Comparison of ENCODE assay signal across 7 mouse cellular contexts in genomic region chr11:50211322-50212059, GRCm38 (mm10). TPM values are rescaled to one million over a fixed set of nuclear protein-coding genes. Genes with fewer than 3 reads are reported as not detected.
DNase-seq lines count a peak whose midpoint lies in the region; ATAC-seq and TF ChIP-seq lines count a peak whose summit lies in the region.

No protein-coding gene starts in this region.

- 97% methylated on average over 3 of the region's 3 CpGs for WGBS in lung, postnatal 0 days
- WGBS in forebrain, embryonic 12.5 days = 90% methylated on average over 3 of the region's 3 CpGs
- 90% methylated on average over 3 of the region's 3 CpGs for WGBS in limb, embryonic 15.5 days
- 96% methylated on average over 3 of the region's 3 CpGs for WGBS in stomach, postnatal 0 days

- TF ChIP-seq CTCF in lung, postnatal 0 days (IDR thresholded peaks at IDR 0.05) = no peak
- TF ChIP-seq CTCF in stomach, postnatal 0 days (IDR thresholded peaks at IDR 0.05; ENCODE audit: low read depth) = no peak

- peaks cover 17% of the 10 kb centered on the region for H3K36me3 ChIP-seq in lung, postnatal 0 days (ENCODE audit: insufficient read depth, low read length)
- peaks cover 15% of the 10 kb centered on the region for H3K36me3 ChIP-seq in forebrain, embryonic 12.5 days (replicated peaks)
- H3K36me3 ChIP-seq in limb, embryonic 15.5 days = peaks cover 17% of the 10 kb centered on the region
- peaks cover 9% of the 10 kb centered on the region for H3K36me3 ChIP-seq in stomach, postnatal 0 days (ENCODE audit: control insufficient read depth, insufficient read depth, low read length)

- peak overlapping the region; percentile 99; the same call in 1 of the 2 replicates for H3K4me3 ChIP-seq in lung, postnatal 0 days (ENCODE audit: low read depth, low read length)
- peak overlapping the region; percentile 68 for H3K4me3 ChIP-seq in forebrain, embryonic 12.5 days (replicated peaks)
- H3K4me3 ChIP-seq in limb, embryonic 15.5 days = peak overlapping the region; percentile 94
- peak overlapping the region; percentile 100 for H3K4me3 ChIP-seq in stomach, postnatal 0 days (ENCODE audit: low read depth, low read length)

- H3K27ac ChIP-seq in lung, postnatal 0 days (ENCODE audit: low read length) = peak overlapping the region; percentile 100; the same call in 1 of the 2 replicates
- H3K27ac ChIP-seq in forebrain, embryonic 12.5 days = peak overlapping the region; percentile 93; the same call in 1 of the 2 replicates
- no peak overlapping the region for H3K27ac ChIP-seq in limb, embryonic 15.5 days
- H3K27ac ChIP-seq in stomach, postnatal 0 days (replicated peaks) = peak overlapping the region; percentile 100

- no peaks in the 10 kb centered on the region for H3K9me3 ChIP-seq in lung, postnatal 0 days (ENCODE audit: low read length)
- no peaks in the 10 kb centered on the region for H3K9me3 ChIP-seq in forebrain, embryonic 12.5 days
- H3K9me3 ChIP-seq in limb, embryonic 15.5 days = no peaks in the 10 kb centered on the region
- no peaks in the 10 kb centered on the region for H3K9me3 ChIP-seq in stomach, postnatal 0 days (ENCODE audit: control insufficient read depth, low read length)

- H3K4me2 ChIP-seq in lung, postnatal 0 days (replicated peaks; ENCODE audit: low read depth, low read length) = peak overlapping the region; percentile 62
- peak overlapping the region; percentile 61 for H3K4me2 ChIP-seq in forebrain, embryonic 12.5 days
- peak overlapping the region; percentile 60 for H3K4me2 ChIP-seq in limb, embryonic 15.5 days
- peak overlapping the region; percentile 69 for H3K4me2 ChIP-seq in stomach, postnatal 0 days (replicated peaks; ENCODE audit: low read depth)

- no peaks in the 10 kb centered on the region for H3K27me3 ChIP-seq in lung, postnatal 0 days (replicated peaks; ENCODE audit: insufficient read depth, low read length)
- no peaks in the 10 kb centered on the region for H3K27me3 ChIP-seq in forebrain, embryonic 12.5 days
- H3K27me3 ChIP-seq in limb, embryonic 15.5 days = no peaks in the 10 kb centered on the region
- no peaks in the 10 kb centered on the region for H3K27me3 ChIP-seq in stomach, postnatal 0 days (ENCODE audit: control insufficient read depth, insufficient read depth, low read length)

- H3K9ac ChIP-seq in lung, postnatal 0 days (replicated peaks; ENCODE audit: low read depth) = peak overlapping the region; percentile 100; the same call in 1 of the 2 replicates
- H3K9ac ChIP-seq in forebrain, embryonic 12.5 days = no peak overlapping the region; the same call in 1 of the 2 replicates
- no peak overlapping the region for H3K9ac ChIP-seq in limb, embryonic 15.5 days
- peak overlapping the region; percentile 100 for H3K9ac ChIP-seq in stomach, postnatal 0 days (ENCODE audit: low read length)

- no peak for ATAC-seq in lung, postnatal 0 days
- no peak for ATAC-seq in forebrain, embryonic 12.5 days (ENCODE audit: low FRiP score)
- no peak for ATAC-seq in limb, embryonic 15.5 days (ENCODE audit: insufficient number of reproducible peaks, low FRiP score, low TSS enrichment, low read depth)
- no peak for ATAC-seq in stomach, postnatal 0 days (ENCODE audit: low FRiP score, low TSS enrichment)
- no peak for ATAC-seq in activated CD4-positive, CD25-positive, alpha-beta regulatory T cell, adult 4 months
- no peak for ATAC-seq in erythroid progenitor cell, adult 5-6 weeks (replicated peaks; ENCODE audit: low FRiP score, poor library complexity, severe bottlenecking)

- no peak for DNase-seq in lung, postnatal 0 days (ENCODE audit: low spot score)
- DNase-seq in lung, postnatal 10 days = no peak
- no peak for DNase-seq in stomach, postnatal 0 days (ENCODE audit: low spot score)

- H3K4me1 ChIP-seq in lung, postnatal 0 days (ENCODE audit: insufficient read depth, low read depth, low read length) = peaks cover 25% of the 10 kb centered on the region; the same call in 1 of the 2 replicates
- peaks cover 25% of the 10 kb centered on the region for H3K4me1 ChIP-seq in forebrain, embryonic 12.5 days
- H3K4me1 ChIP-seq in limb, embryonic 15.5 days = peaks cover 28% of the 10 kb centered on the region
- H3K4me1 ChIP-seq in stomach, postnatal 0 days (replicated peaks; ENCODE audit: control insufficient read depth, insufficient read depth) = peaks cover 13% of the 10 kb centered on the region; the same call in 1 of the 2 replicates

- TF ChIP-seq EP300 in lung, postnatal 0 days (IDR thresholded peaks at IDR 0.05) = no peak
- no peak for TF ChIP-seq EP300 in stomach, postnatal 0 days (optimal IDR thresholded peaks at IDR 0.05)

RNA-seq across cellular contexts. Expression of gene Mgat4b, which starts 0.8 kb away (rescaled TPM):
- 43.4 and 44.4 TPM in 2 replicates for polyA plus RNA-seq in lung, postnatal 0 days (2015; fragmentation: Nextera tagmentation; extraction: Ambion mirVana)
- polyA plus RNA-seq in forebrain, embryonic 12.5 days (2016; fragmentation: Nextera tagmentation; extraction: Ambion mirVana) = 31.6 and 40.3 TPM in 2 replicates
- 12.5 and 16.0 TPM in 2 replicates for polyA plus RNA-seq in limb, embryonic 15.5 days (2015; fragmentation: Nextera tagmentation; extraction: Ambion mirVana)
- 30.8 and 32.6 TPM in 2 replicates for polyA plus RNA-seq in stomach, postnatal 0 days (2015; fragmentation: Nextera tagmentation; extraction: Ambion mirVana)
- polyA plus RNA-seq in activated CD4-positive, CD25-positive, alpha-beta regulatory T cell, adult 4 months (2017; shearing (Covaris generic)) = 1 to 10 TPM; 1.0 to 1.2 TPM
- total RNA-seq in erythroid progenitor cell, adult 5-6 weeks (2015; ENCODE audit: low replicate concordance) = 26.8 and 48.7 TPM in 2 replicates
- total RNA-seq in erythroid progenitor cell, adult 5-6 weeks (2017; ENCODE audit: low replicate concordance) = 38.2 and 40.9 TPM in 2 replicates

RNA-seq across cellular contexts. Expression of gene Sqstm1, which starts 0.9 kb away (rescaled TPM):
- 405 and 426 TPM in 2 replicates for polyA plus RNA-seq in lung, postnatal 0 days (2015; fragmentation: Nextera tagmentation; extraction: Ambion mirVana)
- polyA plus RNA-seq in forebrain, embryonic 12.5 days (2016; fragmentation: Nextera tagmentation; extraction: Ambion mirVana) = 165 and 169 TPM in 2 replicates
- polyA plus RNA-seq in limb, embryonic 15.5 days (2015; fragmentation: Nextera tagmentation; extraction: Ambion mirVana) = 241 and 262 TPM in 2 replicates
- polyA plus RNA-seq in stomach, postnatal 0 days (2015; fragmentation: Nextera tagmentation; extraction: Ambion mirVana) = 211 and 220 TPM in 2 replicates
- polyA plus RNA-seq in activated CD4-positive, CD25-positive, alpha-beta regulatory T cell, adult 4 months (2017; shearing (Covaris generic)) = 10 to 100 TPM; 51.8 to 58.9 TPM
- 28.5 and 36.4 TPM in 2 replicates for total RNA-seq in erythroid progenitor cell, adult 5-6 weeks (2015; ENCODE audit: low replicate concordance)
- total RNA-seq in erythroid progenitor cell, adult 5-6 weeks (2017; ENCODE audit: low replicate concordance) = 179 and 213 TPM in 2 replicates

RNA-seq across cellular contexts. Expression of gene Ltc4s, which starts 26.9 kb away (rescaled TPM):
- polyA plus RNA-seq in lung, postnatal 0 days (2015; fragmentation: Nextera tagmentation; extraction: Ambion mirVana) = 21.8 and 21.9 TPM in 2 replicates
- polyA plus RNA-seq in forebrain, embryonic 12.5 days (2016; fragmentation: Nextera tagmentation; extraction: Ambion mirVana) = 0.60 and 0.69 TPM in 2 replicates
- polyA plus RNA-seq in limb, embryonic 15.5 days (2015; fragmentation: Nextera tagmentation; extraction: Ambion mirVana) = 2.1 and 3.0 TPM in 2 replicates
- 13.2 and 13.8 TPM in 2 replicates for polyA plus RNA-seq in stomach, postnatal 0 days (2015; fragmentation: Nextera tagmentation; extraction: Ambion mirVana)
- not detected for polyA plus RNA-seq in activated CD4-positive, CD25-positive, alpha-beta regulatory T cell, adult 4 months (2017; shearing (Covaris generic))
- 3.2 TPM in 1 of 2 replicates, not detected in the other for total RNA-seq in erythroid progenitor cell, adult 5-6 weeks (2015; ENCODE audit: low replicate concordance)
- 0.77 TPM in 1 of 2 replicates, not detected in the other for total RNA-seq in erythroid progenitor cell, adult 5-6 weeks (2017; ENCODE audit: low replicate concordance)

RNA-seq across cellular contexts. Expression of gene Mrnip, which starts 37.2 kb away (rescaled TPM):
- 6.9 and 9.0 TPM in 2 replicates for polyA plus RNA-seq in lung, postnatal 0 days (2015; fragmentation: Nextera tagmentation; extraction: Ambion mirVana)
- 22.2 and 24.9 TPM in 2 replicates for polyA plus RNA-seq in forebrain, embryonic 12.5 days (2016; fragmentation: Nextera tagmentation; extraction: Ambion mirVana)
- polyA plus RNA-seq in limb, embryonic 15.5 days (2015; fragmentation: Nextera tagmentation; extraction: Ambion mirVana) = 15.5 and 16.2 TPM in 2 replicates
- polyA plus RNA-seq in stomach, postnatal 0 days (2015; fragmentation: Nextera tagmentation; extraction: Ambion mirVana) = 6.1 and 6.2 TPM in 2 replicates
- 10 to 100 TPM; 11.2 to 12.6 TPM for polyA plus RNA-seq in activated CD4-positive, CD25-positive, alpha-beta regulatory T cell, adult 4 months (2017; shearing (Covaris generic))
- 2.5 and 6.1 TPM in 2 replicates for total RNA-seq in erythroid progenitor cell, adult 5-6 weeks (2015; ENCODE audit: low replicate concordance)
- 0.51 TPM in 1 of 2 replicates, not detected in the other for total RNA-seq in erythroid progenitor cell, adult 5-6 weeks (2017; ENCODE audit: low replicate concordance)

Comparison
In these comparisons a context has a peak if more than half of its experiments do, and no peak if none do; other contexts are left out.
1. H3K9ac ChIP-seq: peak in lung, postnatal 0 days (single experiment) and stomach, postnatal 0 days (single experiment); none in forebrain, embryonic 12.5 days (single experiment) and limb, embryonic 15.5 days (single experiment).
2. Peak in every context shown above with its lines, with median percentiles within 50 percentile points of each other: H3K4me2 ChIP-seq and H3K4me3 ChIP-seq.